Mouse (Mus musculus): ENCODE data around the gene Acat2. TPM values are rescaled to one million over a fixed set of nuclear protein-coding genes. Genes with fewer than 3 reads are reported as not detected.

Acat2 gene
- 34.7 TPM for polyA plus RNA-seq (2017; shearing (Covaris generic))

DNA sequence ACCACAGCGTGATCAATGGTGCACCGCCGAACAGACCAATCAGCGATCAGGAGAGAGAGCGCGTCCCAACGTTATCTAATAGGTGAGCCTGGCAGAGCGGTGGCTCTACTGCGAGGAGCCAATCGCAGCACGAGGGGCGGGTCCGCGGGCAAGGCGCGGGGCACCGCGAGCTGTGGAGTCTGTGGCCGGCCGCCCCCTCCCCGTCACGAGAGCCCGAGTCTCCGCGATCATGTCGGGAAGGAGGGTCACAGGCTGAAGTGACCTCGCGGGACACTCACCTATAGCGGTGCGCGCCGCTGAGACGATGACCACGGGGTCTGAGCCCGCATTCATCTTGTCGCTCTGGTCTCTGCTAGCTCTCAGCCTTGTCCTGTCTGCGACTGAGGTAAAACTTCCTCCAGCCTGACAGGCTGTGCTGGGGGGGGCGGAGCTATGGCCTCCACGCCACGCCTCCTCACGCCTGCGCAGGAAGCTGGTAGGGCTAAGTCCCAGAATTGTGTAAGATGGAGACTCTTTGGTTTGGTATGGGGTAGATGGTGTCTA lies at the start of gene Acat2:
TSS of gene Acat2 (minus strand) at position 417 of the 543 bp plus-strand sequence.

DNA sequence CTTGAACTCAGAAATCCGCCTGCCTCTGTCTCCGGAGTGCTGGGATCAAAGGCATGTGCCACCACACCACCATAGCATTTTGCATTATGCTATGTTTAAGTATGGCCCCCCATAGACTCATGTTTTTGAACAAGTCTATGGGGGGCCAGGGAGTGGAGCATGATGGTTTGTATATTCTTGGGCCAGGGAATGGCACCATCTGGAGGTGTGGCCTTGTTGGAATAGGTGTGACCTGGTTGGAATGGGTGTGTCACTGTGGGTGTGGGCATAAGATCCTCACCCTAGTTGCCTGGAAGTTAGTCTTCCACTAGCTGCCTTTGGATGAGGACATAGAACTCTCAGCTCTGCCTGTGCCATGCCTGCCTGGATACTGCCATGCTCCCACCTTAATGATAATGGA lies 46.0 kb upstream of the Acat2 start, which contains the start of gene Sod2:
TSS of gene Sod2 (plus strand) at position 301 of the 400 bp plus-strand sequence.

GRCm38 (mm10) chr17:12994069-12994468 lies 33.5 kb upstream of the Acat2 start, which contains the start of gene Wtap:
TSS of gene Wtap (minus strand) at chr17:12994169.

GRCm38 (mm10) chr17:12940151-12940805 lies 20.3 kb downstream of the Acat2 start, which contains the start of gene Acat3:
TSS of gene Acat3 (minus strand) at chr17:12940600.

DNA sequence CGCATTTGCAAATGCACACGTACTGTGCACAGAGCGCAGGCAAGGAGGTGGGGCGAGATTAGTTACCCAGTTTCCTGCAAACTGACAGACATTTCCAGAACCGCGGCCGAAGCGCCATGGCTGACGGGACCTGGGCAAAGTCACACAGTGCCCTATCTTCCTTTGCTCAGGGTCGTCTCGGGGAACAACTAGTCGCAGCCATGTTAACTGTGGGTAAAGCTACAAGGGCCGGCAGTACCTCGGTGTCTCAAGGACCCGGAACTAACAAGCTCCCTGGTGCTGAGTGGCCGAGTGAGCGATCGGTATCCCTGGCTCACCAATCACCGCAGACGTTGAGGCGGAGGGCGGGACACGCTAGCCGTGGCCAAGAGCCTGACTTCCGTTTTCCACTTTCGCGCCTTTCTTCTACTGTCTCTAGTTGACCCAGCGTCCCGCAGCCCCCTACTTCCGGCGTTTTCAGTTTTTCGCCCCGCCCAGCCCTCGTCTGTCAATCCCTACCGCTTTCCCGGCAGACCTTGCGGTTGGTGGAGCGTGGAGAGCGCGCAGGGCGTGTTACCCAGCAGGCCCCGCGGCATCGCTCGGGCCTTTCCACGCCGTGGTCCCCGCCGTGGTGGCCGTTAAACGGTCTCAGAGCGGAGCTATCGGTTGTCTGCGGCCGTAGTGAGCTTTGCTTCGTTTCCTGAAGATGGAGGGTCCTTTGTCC lies 44.5 kb downstream of the Acat2 start, which contains the start of gene Mrpl18:
TSS of gene Mrpl18 (minus strand) at position 465 of the 703 bp plus-strand sequence.

GRCm38 (mm10) chr17:12915488-12915880 lies 45.1 kb downstream of the Acat2 start, which contains the start of gene Tcp1:
TSS of gene Tcp1 (plus strand) at chr17:12915701.

GRCm38 (mm10) chr17:12909361-12910280 lies 50.9 kb downstream of the Acat2 start, which contains the start of gene Pnldc1:
TSS of gene Pnldc1 (minus strand) at chr17:12910230.

Other genes with a start within 250 kb of the Acat2 start
- 30.6 TPM for gene Igf2r, start 191.1 kb downstream of the Acat2 start, polyA plus RNA-seq (2017; shearing (Covaris generic))
- 0.59 TPM for gene Mas1, start 92.6 kb downstream of the Acat2 start, polyA plus RNA-seq (2017; shearing (Covaris generic))
- gene Mrgprh, start 84.7 kb downstream of the Acat2 start, polyA plus RNA-seq (2017; shearing (Covaris generic)): not detected
- 0.25 TPM for gene Pnldc1, start 50.5 kb downstream of the Acat2 start, polyA plus RNA-seq (2017; shearing (Covaris generic))
- gene Tcp1, start 45.0 kb downstream of the Acat2 start, polyA plus RNA-seq (2017; shearing (Covaris generic)): 200 TPM
- gene Mrpl18, start 44.4 kb downstream of the Acat2 start, polyA plus RNA-seq (2017; shearing (Covaris generic)): 57.8 TPM
- gene Acat3, start 20.1 kb downstream of the Acat2 start, polyA plus RNA-seq (2017; shearing (Covaris generic)): 0.66 TPM
- 77.8 TPM for gene Wtap, start 33.4 kb upstream of the Acat2 start, polyA plus RNA-seq (2017; shearing (Covaris generic))
- 97.5 TPM for gene Sod2, start 46.1 kb upstream of the Acat2 start, polyA plus RNA-seq (2017; shearing (Covaris generic))
- not detected for gene Gpr31b, start 91.5 kb upstream of the Acat2 start, polyA plus RNA-seq (2017; shearing (Covaris generic))
- gene Tcp10b, start 100.4 kb upstream of the Acat2 start, polyA plus RNA-seq (2017; shearing (Covaris generic)): 0.27 TPM
- not detected for gene Unc93a, start 171.1 kb upstream of the Acat2 start, polyA plus RNA-seq (2017; shearing (Covaris generic))

Measured in effector memory CD4-positive, alpha-beta T cell, adult 5 months (primary cell).